Mouse (Mus musculus): ENCODE results near the gene Sec24b. TPM values are rescaled to one million over a fixed set of nuclear protein-coding genes. Genes with fewer than 3 reads are reported as not detected.

Sec24b gene
- total RNA-seq (2014; rRNA removed; ENCODE audit: low replicate concordance), result 22.7 and 57.0 TPM in 2 replicates
- polyA plus RNA-seq (2015; fragmentation: Nextera tagmentation; extraction: Ambion mirVana), result 12.9 TPM in 2 replicates

GRCm38 (mm10) chr3:130061281-130061680 lies at the start of gene Sec24b:
Gene Sec24b (minus strand): TSS chr3:130061553.
- Histone ChIP-seq H3K27me3 (ENCODE audit: control insufficient read depth, insufficient read depth, low read length) (no peaks in the 10 kb centered on the region), H3K4me2 (ENCODE audit: low read depth, low read length) (peak within 1 kb of the TSS; percentile 68), H3K4me3 (ENCODE audit: low read depth, low read length) (peak within 1 kb of the TSS; percentile 92), H3K36me3 (replicated peaks; ENCODE audit: control insufficient read depth, insufficient read depth, low read length) (no peaks in the 10 kb centered on the region), H3K9ac (replicated peaks; ENCODE audit: low read depth, low read length) (peak within 1 kb of the TSS; percentile 97), H3K27ac (ENCODE audit: low read depth) (peak within 1 kb of the TSS; percentile 98), H3K9me3 (replicated peaks; ENCODE audit: control insufficient read depth, low read length) (no peaks in the 10 kb centered on the region), H3K4me1 (ENCODE audit: control insufficient read depth, insufficient read depth) (peaks cover 32% of the 10 kb centered on the region)
- DNase-seq (ENCODE audit: low spot score), result peak; percentile 25
- TF ChIP-seq CTCF (IDR thresholded peaks at IDR 0.05; ENCODE audit: low read depth), result no peak
- no peak for TF ChIP-seq EP300 (IDR thresholded peaks at IDR 0.05; ENCODE audit: low read depth)
- ATAC-seq (ENCODE audit: insufficient read depth, low read depth), result no peak
- 7% methylated on average over 12 of the region's 12 CpGs for WGBS

GRCm38 (mm10) chr3:130104471-130104870 lies 43.1 kb upstream of the Sec24b start:
- no peak for ATAC-seq (ENCODE audit: insufficient read depth, low read depth)
- Histone ChIP-seq H3K9ac (replicated peaks; ENCODE audit: low read depth, low read length) (no peak overlapping the region), H3K4me3 (ENCODE audit: low read depth, low read length) (no peak overlapping the region), H3K4me2 (ENCODE audit: low read depth, low read length) (no peak overlapping the region), H3K27ac (ENCODE audit: low read depth) (no peak overlapping the region), H3K36me3 (replicated peaks; ENCODE audit: control insufficient read depth, insufficient read depth, low read length) (no peaks in the 10 kb centered on the region), H3K9me3 (replicated peaks; ENCODE audit: control insufficient read depth, low read length) (no peaks in the 10 kb centered on the region), H3K4me1 (ENCODE audit: control insufficient read depth, insufficient read depth) (peaks cover 5% of the 10 kb centered on the region; the same call in 1 of the 2 replicates), H3K27me3 (ENCODE audit: control insufficient read depth, insufficient read depth, low read length) (no peaks in the 10 kb centered on the region)
- TF ChIP-seq EP300 (IDR thresholded peaks at IDR 0.05; ENCODE audit: low read depth) (no peak), CTCF (IDR thresholded peaks at IDR 0.05; ENCODE audit: low read depth) (no peak)
- WGBS, result 49% methylated on average over 9 of the region's 9 CpGs
- DNase-seq (ENCODE audit: low spot score), result no peak

GRCm38 (mm10) chr3:130103486-130103885 lies 42.1 kb upstream of the Sec24b start:
- Histone ChIP-seq H3K4me3 (ENCODE audit: low read depth, low read length) (no peak overlapping the region), H3K9me3 (replicated peaks; ENCODE audit: control insufficient read depth, low read length) (no peaks in the 10 kb centered on the region), H3K4me1 (ENCODE audit: control insufficient read depth, insufficient read depth) (peaks cover 5% of the 10 kb centered on the region; the same call in 1 of the 2 replicates), H3K4me2 (ENCODE audit: low read depth, low read length) (no peak overlapping the region), H3K36me3 (replicated peaks; ENCODE audit: control insufficient read depth, insufficient read depth, low read length) (no peaks in the 10 kb centered on the region), H3K27ac (ENCODE audit: low read depth) (no peak overlapping the region), H3K27me3 (ENCODE audit: control insufficient read depth, insufficient read depth, low read length) (no peaks in the 10 kb centered on the region), H3K9ac (replicated peaks; ENCODE audit: low read depth, low read length) (no peak overlapping the region)
- no peak for TF ChIP-seq EP300 (IDR thresholded peaks at IDR 0.05; ENCODE audit: low read depth)
- peak; percentile 22; the same call in 1 of the 2 replicates for TF ChIP-seq CTCF (IDR thresholded peaks at IDR 0.05; ENCODE audit: low read depth)
- WGBS, result 74% methylated on average over 8 of the region's 8 CpGs
- ATAC-seq (ENCODE audit: insufficient read depth, low read depth) (no peak), DNase-seq (ENCODE audit: low spot score) (no peak)

GRCm38 (mm10) chr3:130095160-130095781 lies 33.9 kb upstream of the Sec24b start:
- WGBS, result 38% methylated on average over 5 of the region's 5 CpGs
- no peaks in the 10 kb centered on the region for H3K36me3 ChIP-seq (replicated peaks; ENCODE audit: control insufficient read depth, insufficient read depth, low read length)
- no peak overlapping the region for H3K4me2 ChIP-seq (ENCODE audit: low read depth, low read length)
- peak; percentile 24 for DNase-seq (ENCODE audit: low spot score)
- H3K27me3 ChIP-seq (ENCODE audit: control insufficient read depth, insufficient read depth, low read length), result no peaks in the 10 kb centered on the region
- TF ChIP-seq CTCF (IDR thresholded peaks at IDR 0.05; ENCODE audit: low read depth) (peak; percentile 83), EP300 (IDR thresholded peaks at IDR 0.05; ENCODE audit: low read depth) (no peak)
- H3K27ac ChIP-seq (ENCODE audit: low read depth), result no peak overlapping the region
- H3K9me3 ChIP-seq (replicated peaks; ENCODE audit: control insufficient read depth, low read length), result no peaks in the 10 kb centered on the region
- H3K4me1 ChIP-seq (ENCODE audit: control insufficient read depth, insufficient read depth), result no peaks in the 10 kb centered on the region
- no peak overlapping the region for H3K9ac ChIP-seq (replicated peaks; ENCODE audit: low read depth, low read length)
- ATAC-seq (ENCODE audit: insufficient read depth, low read depth), result no peak
- H3K4me3 ChIP-seq (ENCODE audit: low read depth, low read length), result no peak overlapping the region

DNA sequence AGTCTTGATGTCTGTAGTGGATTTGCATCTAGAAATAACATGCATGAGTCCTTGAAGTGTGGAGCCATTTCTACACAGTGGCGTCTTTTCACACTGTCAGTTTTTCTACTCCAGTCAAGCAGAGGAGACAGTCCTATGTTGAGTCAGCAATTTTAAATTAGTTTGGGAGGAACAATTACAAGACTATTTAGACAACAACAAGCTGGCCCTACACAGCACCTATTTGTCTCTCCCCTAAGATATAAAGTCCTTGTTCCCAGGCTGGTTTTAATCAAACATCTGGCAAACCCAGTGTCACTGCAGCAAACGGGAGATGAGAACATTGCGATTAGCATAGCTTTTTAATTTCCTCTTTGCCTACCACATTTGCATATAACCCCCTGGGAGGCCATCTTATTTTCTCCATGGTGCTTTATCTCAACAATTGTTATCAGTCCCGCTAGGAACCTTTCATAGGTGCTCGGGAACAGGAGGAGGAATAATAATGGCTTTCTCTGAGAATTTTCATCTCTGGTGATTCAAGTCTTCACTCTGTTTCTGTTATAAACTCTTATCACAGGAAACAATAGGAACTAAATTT lies 32.9 kb upstream of the Sec24b start:
- 67% methylated on average over 5 of the region's 5 CpGs for WGBS
- Histone ChIP-seq H3K27me3 (ENCODE audit: control insufficient read depth, insufficient read depth, low read length) (no peaks in the 10 kb centered on the region), H3K4me2 (ENCODE audit: low read depth, low read length) (no peak overlapping the region), H3K27ac (ENCODE audit: low read depth) (no peak overlapping the region), H3K4me1 (ENCODE audit: control insufficient read depth, insufficient read depth) (no peaks in the 10 kb centered on the region), H3K9ac (replicated peaks; ENCODE audit: low read depth, low read length) (no peak overlapping the region), H3K9me3 (replicated peaks; ENCODE audit: control insufficient read depth, low read length) (no peaks in the 10 kb centered on the region), H3K36me3 (replicated peaks; ENCODE audit: control insufficient read depth, insufficient read depth, low read length) (no peaks in the 10 kb centered on the region), H3K4me3 (ENCODE audit: low read depth, low read length) (no peak overlapping the region)
- no peak for TF ChIP-seq EP300 (IDR thresholded peaks at IDR 0.05; ENCODE audit: low read depth)
- TF ChIP-seq CTCF (IDR thresholded peaks at IDR 0.05; ENCODE audit: low read depth), result no peak
- ATAC-seq (ENCODE audit: insufficient read depth, low read depth) (no peak), DNase-seq (ENCODE audit: low spot score) (no peak)
